Mouse (Mus musculus): ENCODE measurements at regions not wholly inside any gene's neighbourhood (a gene's known extent, or its start where the extent isn't known, plus 50 kb on each side); places are given as distances from the start of the nearest gene placed in this dataset.

DNA sequence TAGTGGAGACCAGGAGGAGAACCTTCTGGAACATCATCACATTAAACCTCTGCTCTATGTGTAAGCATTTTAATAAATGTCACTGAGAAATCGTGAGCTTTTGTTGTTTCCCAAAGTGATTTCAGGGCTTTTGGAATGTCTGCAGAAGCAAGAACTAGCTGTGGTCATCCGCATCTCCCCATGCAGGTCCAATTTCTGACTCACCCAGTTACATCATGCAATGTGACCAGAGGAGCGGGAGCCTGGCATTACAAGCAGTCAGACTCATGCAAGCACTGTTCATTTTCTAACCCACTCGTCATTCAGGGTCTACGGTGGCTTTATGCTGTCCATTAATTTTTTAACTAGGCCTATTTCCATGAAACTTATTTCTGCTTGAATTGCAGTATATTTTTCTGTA, 151.2 kb upstream of the Supt20 start:
- TF ChIP-seq CTCF (IDR thresholded peaks at IDR 0.05; ENCODE audit: borderline replicate concordance, insufficient read depth, low read length) (no peak), POLR2A (IDR thresholded peaks at IDR 0.05; ENCODE audit: low read depth, low read length) (no peak)

All from embryonic fibroblast, embryonic 13.5 days (primary cell).